Mouse (Mus musculus): Measurements from ENCODE around the gene Pms2. TPM values are rescaled to one million over a fixed set of nuclear protein-coding genes. Genes with fewer than 3 reads are reported as not detected.
A peak's percentile ranks its signal among the peaks of the same experiment; 100 is the strongest.

Gene Pms2
- total and polyA plus RNA-seq, 3 experiments = 16.5 to 17.3 TPM; not detected in 1

GRCm38 (mm10) chr5:143917418-143917817 lies 7.7 kb downstream of the Pms2 start (continued):
- TF ChIP-seq MXI1 (IDR thresholded peaks at IDR 0.05; ENCODE audit: low read depth, low read length) = no peak
- TF ChIP-seq GATA1 (IDR thresholded peaks at IDR 0.05; ENCODE audit: low read depth, low read length) = no peak
- TF ChIP-seq USF1 (IDR thresholded peaks at IDR 0.05; ENCODE audit: low read depth, low read length) = no peak
- no peak for TF ChIP-seq EP300 (IDR thresholded peaks at IDR 0.05; ENCODE audit: low read depth in 1 of 2, low read length in 2 of 2)
- TF ChIP-seq RAD21 (IDR thresholded peaks at IDR 0.05; ENCODE audit: low read depth, low read length) = peak; percentile 74

- Histone ChIP-seq H3K9ac (ENCODE audit: control insufficient read depth, low read depth, low read length, poor library complexity, severe bottlenecking) (no peak overlapping the region), H3K4me1 (ENCODE audit: control insufficient read depth in 1 of 2, insufficient read depth in 2 of 2, low read length in 2 of 2) (no peaks in the 10 kb centered on the region), H3K79me2 (ENCODE audit: control insufficient read depth, insufficient read depth, low read length, poor library complexity) (no peaks in the 10 kb centered on the region; the same call in 1 of the 2 replicates), H3K27ac (ENCODE audit: control insufficient read depth, low read depth, low read length) (no peak overlapping the region), H3K36me3 (ENCODE audit: control insufficient read depth in 1 of 2, insufficient read depth in 2 of 2, low read length in 2 of 2) (peaks cover 0 to 12% of the 10 kb centered on the region in 2 experiments; a peak in 2 of 4 replicates), H3K27me3 (ENCODE audit: control insufficient read depth in 1 of 2, insufficient read depth in 2 of 2, low read length in 2 of 2) (no peaks in the 10 kb centered on the region), H3K9me3 (replicated peaks; ENCODE audit: insufficient read depth, low read length) (no peaks in the 10 kb centered on the region), H3K4me3 (ENCODE audit: control insufficient read depth in 1 of 2, insufficient read depth in 1 of 2, low read depth in 2 of 2, low read length in 2 of 2) (no peak overlapping the region)
- DNase-seq (ENCODE audit: low read depth, low spot score) = no peak
- TF ChIP-seq MYB (IDR thresholded peaks at IDR 0.05; ENCODE audit: low read depth, low read length) (no peak), NELFE (IDR thresholded peaks at IDR 0.05; ENCODE audit: low read depth, low read length) (no peak), MAX (IDR thresholded peaks at IDR 0.05; ENCODE audit: low read length) (no peak), SIN3A (IDR thresholded peaks at IDR 0.05; ENCODE audit: low read length) (no peak), CHD1 (IDR thresholded peaks at IDR 0.05; ENCODE audit: low read depth, low read length) (no peak), ETS1 (IDR thresholded peaks at IDR 0.05; ENCODE audit: low read depth, low read length) (no peak), CTCF (IDR thresholded peaks at IDR 0.05 in 2 of 3, conservative IDR thresholded peaks at IDR 0.05 in 1 of 3; ENCODE audit: control insufficient read depth in 1 of 3, insufficient read depth in 1 of 3, low read depth in 2 of 3, low read length in 3 of 3, poor library complexity in 1 of 3, severe bottlenecking in 1 of 3) (no peak)
These were observed 8.4 kb downstream of the Pms2 start for GRCm38 (mm10) chr5:143918120-143918519.

- H3K4me3 ChIP-seq (ENCODE audit: control insufficient read depth in 1 of 2, insufficient read depth in 1 of 2, low read depth in 2 of 2, low read length in 2 of 2) = no peak overlapping the region
- H3K27ac ChIP-seq (ENCODE audit: control insufficient read depth, low read depth, low read length) = no peak overlapping the region
- H3K79me2 ChIP-seq (ENCODE audit: control insufficient read depth, insufficient read depth, low read length, poor library complexity) = no peaks in the 10 kb centered on the region
- peaks cover 0 to 7% of the 10 kb centered on the region in 2 experiments; a peak in 2 of 4 replicates for H3K36me3 ChIP-seq (ENCODE audit: control insufficient read depth in 1 of 2, insufficient read depth in 2 of 2, low read length in 2 of 2)
- no peaks in the 10 kb centered on the region for H3K4me1 ChIP-seq (ENCODE audit: control insufficient read depth in 1 of 2, insufficient read depth in 2 of 2, low read length in 2 of 2)
- no peaks in the 10 kb centered on the region for H3K27me3 ChIP-seq (ENCODE audit: control insufficient read depth in 1 of 2, insufficient read depth in 2 of 2, low read length in 2 of 2)
- H3K9ac ChIP-seq (ENCODE audit: control insufficient read depth, low read depth, low read length, poor library complexity, severe bottlenecking) = no peak overlapping the region
- no peaks in the 10 kb centered on the region for H3K9me3 ChIP-seq (replicated peaks; ENCODE audit: insufficient read depth, low read length)
- no peak for DNase-seq (ENCODE audit: low read depth, low spot score)
- no peak for TF ChIP-seq RAD21 (IDR thresholded peaks at IDR 0.05; ENCODE audit: low read depth, low read length)
- TF ChIP-seq MAX (IDR thresholded peaks at IDR 0.05; ENCODE audit: low read length) = no peak
- TF ChIP-seq MEF2A (IDR thresholded peaks at IDR 0.05; ENCODE audit: extremely low read depth, insufficient replicate concordance, low read depth, low read length, poor library complexity, severe bottlenecking) = no peak
- no peak for TF ChIP-seq TAL1 (IDR thresholded peaks at IDR 0.05; ENCODE audit: low read length)
- TF ChIP-seq ZC3H11A (IDR thresholded peaks at IDR 0.05; ENCODE audit: low read depth, low read length) = no peak
- TF ChIP-seq ETS1 (IDR thresholded peaks at IDR 0.05; ENCODE audit: low read depth, low read length) = no peak
- TF ChIP-seq HCFC1 (IDR thresholded peaks at IDR 0.05; ENCODE audit: low read depth, low read length) = no peak
- no peak for TF ChIP-seq GABPA (IDR thresholded peaks at IDR 0.05; ENCODE audit: low read depth, low read length)
- no peak for TF ChIP-seq E2F4 (IDR thresholded peaks at IDR 0.05; ENCODE audit: borderline replicate concordance, low read depth, low read length)
- no peak for TF ChIP-seq EP300 (IDR thresholded peaks at IDR 0.05; ENCODE audit: low read depth in 1 of 2, low read length in 2 of 2)
- no peak for TF ChIP-seq ZNF384 (IDR thresholded peaks at IDR 0.05; ENCODE audit: low read depth, low read length)
- no peak for TF ChIP-seq TBP (IDR thresholded peaks at IDR 0.05; ENCODE audit: low read depth, low read length)
- no peak for TF ChIP-seq USF2 (IDR thresholded peaks at IDR 0.05; ENCODE audit: borderline replicate concordance in 1 of 2, insufficient read depth in 1 of 2, low read depth in 1 of 2, low read length in 2 of 2)
- no peak for TF ChIP-seq MYC (IDR thresholded peaks at IDR 0.05; ENCODE audit: low read depth, low read length)
- TF ChIP-seq JUND (IDR thresholded peaks at IDR 0.05; ENCODE audit: low read depth, low read length) = no peak
- no peak for TF ChIP-seq KAT2A (conservative IDR thresholded peaks at IDR 0.05; ENCODE audit: low read depth, low read length)
These were observed 15.2 kb downstream of the Pms2 start for GRCm38 (mm10) chr5:143924781-143925452.
